Comparison of ENCODE assay signal across 17 mouse cellular contexts in the genomic region with DNA sequence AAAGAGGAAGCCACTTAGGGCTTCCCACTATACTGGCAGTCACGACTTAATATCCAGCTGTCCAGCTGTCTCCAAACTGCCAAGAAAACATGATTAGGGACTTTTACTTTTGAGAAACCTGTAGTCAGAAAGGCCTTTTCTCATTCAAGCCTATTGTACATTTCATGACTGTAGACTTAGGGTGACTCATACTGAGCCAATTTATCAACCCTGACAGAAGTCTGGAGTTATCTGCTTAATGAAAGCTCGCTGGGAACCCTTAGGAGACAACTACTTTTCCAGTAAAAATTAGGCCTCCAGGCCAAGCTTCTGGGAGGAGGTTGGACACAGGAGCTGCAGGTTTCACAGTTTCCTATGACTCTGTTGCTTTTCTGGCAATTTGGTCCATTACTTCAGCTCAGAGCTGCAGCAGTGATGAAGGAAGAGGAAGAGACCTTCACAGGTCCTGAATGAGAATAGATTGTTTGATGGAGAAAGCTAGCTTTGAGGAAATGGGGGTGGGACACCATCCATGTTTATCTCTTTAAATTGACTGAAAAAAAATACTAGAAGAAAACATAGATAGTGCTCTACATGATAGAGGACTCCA.
DNase-seq lines count a peak whose midpoint lies in the region; ATAC-seq and TF ChIP-seq lines count a peak whose summit lies in the region.
"Had no signal": no experiment of that assay in that cellular context is flagged by ENCODE, and none has a peak within 500 bp of the region (broad histone marks: within the 10 kb centered on the region; RNA-seq: fewer than 3 reads in every experiment).

No protein-coding gene starts in this region.

- no peak overlapping the region for H3K4me3 ChIP-seq in heart, embryonic 15.5 days
- H3K4me3 ChIP-seq: forebrain, embryonic 13.5 days; kidney, embryonic 15.5 days; neural tube, embryonic 13.5 days had no signal

- H3K27me3 ChIP-seq in heart, embryonic 15.5 days = no peaks in the 10 kb centered on the region
- no peaks in the 10 kb centered on the region for H3K27me3 ChIP-seq in Patski
- H3K27me3 ChIP-seq: forebrain, embryonic 13.5 days; kidney, embryonic 15.5 days; neural tube, embryonic 13.5 days had no signal

- 0 out of 2 replicates have a peak overlapping the region, but pooled peaks have one; percentile 11 for H3K27ac ChIP-seq in heart, embryonic 15.5 days
- H3K27ac ChIP-seq: forebrain, embryonic 13.5 days; kidney, embryonic 15.5 days; neural tube, embryonic 13.5 days had no signal

- 42% methylated on average over 2 of the region's 2 CpGs for WGBS in heart, embryonic 15.5 days

- H3K4me2 ChIP-seq in heart, embryonic 15.5 days = no peak overlapping the region
- H3K4me2 ChIP-seq: forebrain, embryonic 13.5 days; kidney, embryonic 15.5 days; neural tube, embryonic 13.5 days had no signal

- POLR2A ChIA-PET in Patski (lab: Charles Lee) = interaction anchor here (0.7 to 1.1 kb wide), 3 partner anchors 9 to 946 kb away, joined by 3 read pairs; no protein-coding TSS in a partner anchor

- DNase-seq in heart, postnatal 36 days = no peak
- DNase-seq in ES-CJ7 (ENCODE audit: low read depth, low spot score) (peak; percentile 41), Patski (ENCODE audit: low read depth, low spot score) (no peak)
- no peak for DNase-seq in cerebellum, adult 11-12 months
- DNase-seq in urinary bladder, postnatal 25 days (ENCODE audit: low spot score) = no peak
- DNase-seq: cerebellum, postnatal 10 days; gastrocnemius, postnatal 25 days; heart, postnatal 4 days; layer of hippocampus, postnatal 36 days; lung, adult 2 months; thymus, postnatal 4 days had no signal

- in situ Hi-C loops in Patski (cut with MboI; ENCODE audit: low pct_unique_long_range_greater_than_20kb) = no loop called here

- ATAC-seq in heart, embryonic 15.5 days (replicated peaks; ENCODE audit: insufficient number of reproducible peaks, insufficient read depth, low FRiP score, low read depth) = no peak
- ATAC-seq in Patski = peak; percentile 65
- ATAC-seq in megakaryocyte progenitor cell, adult 5-6 weeks (replicated peaks; ENCODE audit: poor library complexity) = peak; percentile 26; the same call in 1 of the 2 replicates
- ATAC-seq: forebrain, embryonic 13.5 days; inflammation-experienced regulatory T-cells, adult 6 months had no signal

- peaks cover 5% of the 10 kb centered on the region for H3K4me1 ChIP-seq in heart, embryonic 15.5 days (replicated peaks)
- H3K4me1 ChIP-seq: forebrain, embryonic 13.5 days; kidney, embryonic 15.5 days; neural tube, embryonic 13.5 days had no signal

- H3K36me3 ChIP-seq in heart, embryonic 15.5 days = no peaks in the 10 kb centered on the region
- H3K36me3 ChIP-seq: kidney, embryonic 15.5 days; neural tube, embryonic 13.5 days had no signal

- intact Hi-C loops in heart, postnatal 36 days (cut with DNase I) = no loop called here

- no peaks in the 10 kb centered on the region for H3K9me3 ChIP-seq in heart, embryonic 15.5 days (replicated peaks)
- H3K9me3 ChIP-seq: forebrain, embryonic 13.5 days; kidney, embryonic 15.5 days had no signal

- H3K9ac ChIP-seq in heart, embryonic 15.5 days = no peak overlapping the region
- H3K9ac ChIP-seq: forebrain, embryonic 13.5 days; kidney, embryonic 15.5 days; neural tube, embryonic 13.5 days had no signal

- TF ChIP-seq CTCF in Patski (IDR thresholded peaks at IDR 0.05) = no peak

- CTCF ChIA-PET in Patski (lab: Charles Lee) = interaction anchor here (1.1 kb wide), 2 partner anchors 9 to 11 kb away, joined by 3 read pairs; no protein-coding TSS in a partner anchor
